Mouse (Mus musculus): ENCODE measurements at regions not wholly inside any gene's neighbourhood (a gene's known extent, or its start where the extent isn't known, plus 50 kb on each side); places are given as distances from the start of the nearest gene placed in this dataset.
"Not testable (repeated sequence)": the region's sequence is repeated elsewhere in the genome, so short reads cannot be mapped to it uniquely, and the experiment has no call there.

- Histone ChIP-seq H3ac (ENCODE audit: control insufficient read depth, insufficient read length, low read depth) (no peak overlapping the region), H3K79me2 (ENCODE audit: control insufficient read depth, insufficient read depth) (no peaks in the 10 kb centered on the region), H3K36me3 (ENCODE audit: control insufficient read depth, insufficient read depth) (no peaks in the 10 kb centered on the region), H3K4me3 (ENCODE audit: insufficient read depth, poor library complexity, severe bottlenecking) (no peak overlapping the region), H3K27me3 (ENCODE audit: control insufficient read depth, insufficient read depth, insufficient read length) (no peaks in the 10 kb centered on the region), H3K79me3 (ENCODE audit: low read depth) (no peaks in the 10 kb centered on the region)
- TF ChIP-seq MAX (IDR thresholded peaks at IDR 0.05) (no peak), CEBPB (IDR thresholded peaks at IDR 0.05; ENCODE audit: low read depth) (no peak), CTCF (IDR thresholded peaks at IDR 0.05; ENCODE audit: control insufficient read depth, insufficient read depth, insufficient read length) (no peak), MYOG (IDR thresholded peaks at IDR 0.05; ENCODE audit: control insufficient read depth, extremely low read depth, insufficient read length) (no peak), MYOD1 (IDR thresholded peaks at IDR 0.05; ENCODE audit: control insufficient read depth, insufficient read length, low read depth) (no peak), FOSL1 (IDR thresholded peaks at IDR 0.05; ENCODE audit: insufficient read depth, low read length, poor library complexity, severe bottlenecking) (no peak), USF1 (IDR thresholded peaks at IDR 0.05; ENCODE audit: low read depth) (no peak)
Measured at GRCm38 (mm10) chr4:124376504-124376903, 234.1 kb downstream of the 3100002H09Rik start.

GRCm38 (mm10) chr4:124375581-124375980, 235.0 kb downstream of the 3100002H09Rik start:
- Histone ChIP-seq H3K27me3 (ENCODE audit: control insufficient read depth, insufficient read depth, insufficient read length) (no peaks in the 10 kb centered on the region), H3K36me3 (ENCODE audit: control insufficient read depth, insufficient read depth) (no peaks in the 10 kb centered on the region), H3K79me3 (ENCODE audit: low read depth) (no peaks in the 10 kb centered on the region), H3K4me3 (ENCODE audit: insufficient read depth, poor library complexity, severe bottlenecking) (no peak overlapping the region), H3K79me2 (ENCODE audit: control insufficient read depth, insufficient read depth) (no peaks in the 10 kb centered on the region), H3ac (ENCODE audit: control insufficient read depth, insufficient read length, low read depth) (no peak overlapping the region)
- TF ChIP-seq CTCF (IDR thresholded peaks at IDR 0.05; ENCODE audit: control insufficient read depth, insufficient read depth, insufficient read length) (no peak), MYOG (IDR thresholded peaks at IDR 0.05; ENCODE audit: control insufficient read depth, extremely low read depth, insufficient read length) (no peak), CEBPB (IDR thresholded peaks at IDR 0.05; ENCODE audit: low read depth) (no peak), MYOD1 (IDR thresholded peaks at IDR 0.05; ENCODE audit: control insufficient read depth, insufficient read length, low read depth) (no peak), MAX (IDR thresholded peaks at IDR 0.05) (no peak), USF1 (IDR thresholded peaks at IDR 0.05; ENCODE audit: low read depth) (no peak), FOSL1 (IDR thresholded peaks at IDR 0.05; ENCODE audit: insufficient read depth, low read length, poor library complexity, severe bottlenecking) (no peak)

- Histone ChIP-seq H3K79me2 (ENCODE audit: control insufficient read depth, insufficient read depth) (no peaks in the 10 kb centered on the region), H3K36me3 (ENCODE audit: control insufficient read depth, insufficient read depth) (no peaks in the 10 kb centered on the region), H3ac (ENCODE audit: control insufficient read depth, insufficient read length, low read depth) (no peak overlapping the region), H3K27me3 (ENCODE audit: control insufficient read depth, insufficient read depth, insufficient read length) (no peaks in the 10 kb centered on the region), H3K79me3 (ENCODE audit: low read depth) (no peaks in the 10 kb centered on the region), H3K4me3 (ENCODE audit: insufficient read depth, poor library complexity, severe bottlenecking) (no peak overlapping the region)
- TF ChIP-seq MAX (IDR thresholded peaks at IDR 0.05) (no peak), MYOD1 (IDR thresholded peaks at IDR 0.05; ENCODE audit: control insufficient read depth, insufficient read length, low read depth) (no peak), FOSL1 (IDR thresholded peaks at IDR 0.05; ENCODE audit: insufficient read depth, low read length, poor library complexity, severe bottlenecking) (no peak), MYOG (IDR thresholded peaks at IDR 0.05; ENCODE audit: control insufficient read depth, extremely low read depth, insufficient read length) (no peak), CEBPB (IDR thresholded peaks at IDR 0.05; ENCODE audit: low read depth) (no peak), USF1 (IDR thresholded peaks at IDR 0.05; ENCODE audit: low read depth) (no peak), CTCF (IDR thresholded peaks at IDR 0.05; ENCODE audit: control insufficient read depth, insufficient read depth, insufficient read length) (no peak)
Measured at GRCm38 (mm10) chr4:124368831-124369230, 241.8 kb downstream of the 3100002H09Rik start.

- Histone ChIP-seq H3K36me3 (ENCODE audit: control insufficient read depth, insufficient read depth) (no peaks in the 10 kb centered on the region), H3K79me3 (ENCODE audit: low read depth) (no peaks in the 10 kb centered on the region), H3ac (ENCODE audit: control insufficient read depth, insufficient read length, low read depth) (no peak overlapping the region), H3K4me3 (ENCODE audit: insufficient read depth, poor library complexity, severe bottlenecking) (no peak overlapping the region), H3K79me2 (ENCODE audit: control insufficient read depth, insufficient read depth) (no peaks in the 10 kb centered on the region), H3K27me3 (ENCODE audit: control insufficient read depth, insufficient read depth, insufficient read length) (no peaks in the 10 kb centered on the region)
- TF ChIP-seq MYOD1 (IDR thresholded peaks at IDR 0.05; ENCODE audit: control insufficient read depth, insufficient read length, low read depth), result no peak
Measured at GRCm38 (mm10) chr4:124368085-124368484, 242.5 kb downstream of the 3100002H09Rik start.

GRCm38 (mm10) chr4:124360578-124360908, 250.1 kb downstream of the 3100002H09Rik start:
- Histone ChIP-seq H3K36me3 (ENCODE audit: control insufficient read depth, insufficient read depth) (no peaks in the 10 kb centered on the region), H3ac (ENCODE audit: control insufficient read depth, insufficient read length, low read depth) (no peak overlapping the region), H3K79me3 (ENCODE audit: low read depth) (no peaks in the 10 kb centered on the region), H3K79me2 (ENCODE audit: control insufficient read depth, insufficient read depth) (no peaks in the 10 kb centered on the region), H3K4me3 (ENCODE audit: insufficient read depth, poor library complexity, severe bottlenecking) (no peak overlapping the region), H3K27me3 (ENCODE audit: control insufficient read depth, insufficient read depth, insufficient read length) (no peaks in the 10 kb centered on the region)
- no peak for TF ChIP-seq MAX (IDR thresholded peaks at IDR 0.05)
- no peak for TF ChIP-seq CEBPB (IDR thresholded peaks at IDR 0.05; ENCODE audit: low read depth)
- no peak for TF ChIP-seq CTCF (IDR thresholded peaks at IDR 0.05; ENCODE audit: control insufficient read depth, insufficient read depth, insufficient read length)
- TF ChIP-seq FOSL1 (IDR thresholded peaks at IDR 0.05; ENCODE audit: insufficient read depth, low read length, poor library complexity, severe bottlenecking), result no peak
- TF ChIP-seq MYOG (IDR thresholded peaks at IDR 0.05; ENCODE audit: control insufficient read depth, extremely low read depth, insufficient read length), result no peak
- no peak for TF ChIP-seq USF1 (IDR thresholded peaks at IDR 0.05; ENCODE audit: low read depth)
- no peak for TF ChIP-seq MYOD1 (IDR thresholded peaks at IDR 0.05; ENCODE audit: control insufficient read depth, insufficient read length, low read depth)

- no peaks in the 10 kb centered on the region for H3K36me3 ChIP-seq (ENCODE audit: control insufficient read depth, insufficient read depth)
- no peaks in the 10 kb centered on the region for H3K79me2 ChIP-seq (ENCODE audit: control insufficient read depth, insufficient read depth)
- H3ac ChIP-seq (ENCODE audit: control insufficient read depth, insufficient read length, low read depth), result no peak overlapping the region
- no peak for TF ChIP-seq CTCF (IDR thresholded peaks at IDR 0.05; ENCODE audit: control insufficient read depth, insufficient read depth, insufficient read length)
- TF ChIP-seq FOSL1 (IDR thresholded peaks at IDR 0.05; ENCODE audit: insufficient read depth, low read length, poor library complexity, severe bottlenecking), result no peak
- H3K79me3 ChIP-seq (ENCODE audit: low read depth), result no peaks in the 10 kb centered on the region
- H3K27me3 ChIP-seq (ENCODE audit: control insufficient read depth, insufficient read depth, insufficient read length), result no peaks in the 10 kb centered on the region
- H3K4me3 ChIP-seq (ENCODE audit: insufficient read depth, poor library complexity, severe bottlenecking), result no peak overlapping the region
Measured at GRCm38 (mm10) chr4:124359707-124360577, 250.7 kb downstream of the 3100002H09Rik start.

GRCm38 (mm10) chr4:124358456-124358855, 252.1 kb downstream of the 3100002H09Rik start:
- not testable (repeated sequence) for H3K79me3 ChIP-seq (ENCODE audit: low read depth); H3K79me2 ChIP-seq (ENCODE audit: control insufficient read depth, insufficient read depth); H3K27me3 ChIP-seq (ENCODE audit: control insufficient read depth, insufficient read depth, insufficient read length); H3ac ChIP-seq (ENCODE audit: control insufficient read depth, insufficient read length, low read depth); H3K4me3 ChIP-seq (ENCODE audit: insufficient read depth, poor library complexity, severe bottlenecking); H3K36me3 ChIP-seq (ENCODE audit: control insufficient read depth, insufficient read depth)

Measured in C2C12 (cell line).